Mouse (Mus musculus) lung, embryonic 14.5 days (tissue): ENCODE data around the gene Gm20388. TPM values are rescaled to one million over a fixed set of nuclear protein-coding genes. Genes with fewer than 3 reads are reported as not detected.

ENCODE experiments used
- ATAC-seq: fragments of 200-750 bp; cut with Nextera tagmentation; 2 replicates; pipeline ENCODE4 v1.8.0; 2017; ENCODE audit warnings: mild to moderate bottlenecking, moderate TSS enrichment, moderate library complexity; ENCODE audit not compliant: insufficient read depth
- DNase-seq: peaks from one replicate; pipeline ENCODE4 v3.0.0-alpha.2; 2015
- H3K27ac ChIP-seq: fragments of 300-500 bp; sonication (generic); 2 replicates; pipeline ENCODE4 v1.5.1; 2014; ENCODE audit warnings: low read depth, mild to moderate bottlenecking, moderate library complexity
- H3K27me3 ChIP-seq: fragments of 300-500 bp; sonication (generic); 2 replicates; pipeline ENCODE4 v1.6.1; 2014; ENCODE audit warnings: low read length, control low read depth; ENCODE audit not compliant: insufficient read depth
- H3K36me3 ChIP-seq: fragments of 300-500 bp; sonication (generic); 2 replicates; pipeline ENCODE4 v1.6.1; 2014; ENCODE audit warnings: control low read depth; ENCODE audit not compliant: insufficient read depth
- H3K4me1 ChIP-seq: fragments of 300-500 bp; sonication (generic); 2 replicates; pipeline ENCODE4 v1.6.1; 2014; ENCODE audit warnings: antibody characterized with exemption, control low read depth; ENCODE audit not compliant: insufficient read depth
- H3K4me2 ChIP-seq: fragments of 300-500 bp; sonication (generic); 2 replicates; pipeline ENCODE4 v1.6.1; 2014; ENCODE audit warnings: mild to moderate bottlenecking
- H3K4me3 ChIP-seq: fragments of 300-500 bp; sonication (generic); 2 replicates; pipeline ENCODE4 v1.5.1; 2014; ENCODE audit warnings: low read depth, low read length
- H3K9ac ChIP-seq: fragments of 300-500 bp; sonication (generic); 2 replicates; pipeline ENCODE4 v1.6.1; 2014
- H3K9me3 ChIP-seq: fragments of 300-500 bp; sonication (generic); 2 replicates; pipeline ENCODE4 v1.6.1; 2016; ENCODE audit warnings: low read depth, low read length, control low read depth
- CTCF ChIP-seq: IDR thresholded peaks from 2 replicates; pipeline ENCODE4 v1.5.1; 2016; ENCODE audit warnings: antibody characterized with exemption, low read depth
- WGBS: fragments of 180-500 bp; shearing (Covaris S2); extraction: QIAGEN DNeasy Blood & Tissue Kit; methylation state at CpG from one replicate; pipeline ENCODE4 v1.1.7; 2014; 5-methylcytosine and 5-hydroxymethylcytosine counted together
- polyA plus RNA-seq: library from polyadenylated mRNA; unstranded; fragments of >200 nt; fragmentation: Nextera tagmentation; extraction: Ambion mirVana; gene quantifications from 2 replicates; pipeline ENCODE4 v1.2.1, GENCODE M21; 2014

Gm20388 gene
- polyA plus RNA-seq, 1 experiment from 2014 or later, result not detected

DNA sequence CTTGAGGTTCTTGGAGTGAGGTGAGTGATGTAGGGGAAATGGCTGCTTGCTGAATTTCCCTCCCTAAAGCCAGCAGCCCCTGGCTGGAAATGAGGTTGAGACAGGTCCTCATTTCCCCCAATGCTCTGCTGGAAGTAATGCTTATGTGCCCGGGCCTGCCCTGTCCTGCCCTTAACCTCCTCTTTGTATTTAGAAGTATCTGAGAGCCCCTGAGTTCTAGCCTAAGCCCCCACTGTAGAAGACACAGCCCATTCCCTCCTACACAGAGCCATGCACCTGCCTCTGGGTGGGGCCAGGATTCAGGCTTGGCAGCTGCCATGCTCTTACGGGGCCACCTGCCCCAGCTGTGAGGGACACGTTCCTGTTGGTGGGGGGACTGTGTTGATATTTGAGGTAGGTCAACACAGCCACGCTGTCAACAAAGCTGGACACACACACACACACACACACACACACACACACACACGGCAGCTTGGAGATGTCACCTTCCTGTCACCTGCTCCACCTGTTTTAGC is 2787.7 kb downstream of the Gm20388 start:
- DNase-seq (no peak), ATAC-seq (no peak)
- no peak for TF ChIP-seq CTCF
- no peaks in the 10 kb centered on the region; the same call in 1 of the 2 replicates for H3K27me3 ChIP-seq
- H3K9me3 ChIP-seq, result no peaks in the 10 kb centered on the region
- 43% methylated on average over 5 of the region's 5 CpGs for WGBS
- peak overlapping the region; percentile 7 for H3K4me2 ChIP-seq
- H3K4me3 ChIP-seq, result peak overlapping the region; percentile 0
- H3K9ac ChIP-seq, result no peak overlapping the region
- no peaks in the 10 kb centered on the region for H3K36me3 ChIP-seq
- H3K4me1 ChIP-seq, result no peaks in the 10 kb centered on the region
- no peak overlapping the region for H3K27ac ChIP-seq

DNA sequence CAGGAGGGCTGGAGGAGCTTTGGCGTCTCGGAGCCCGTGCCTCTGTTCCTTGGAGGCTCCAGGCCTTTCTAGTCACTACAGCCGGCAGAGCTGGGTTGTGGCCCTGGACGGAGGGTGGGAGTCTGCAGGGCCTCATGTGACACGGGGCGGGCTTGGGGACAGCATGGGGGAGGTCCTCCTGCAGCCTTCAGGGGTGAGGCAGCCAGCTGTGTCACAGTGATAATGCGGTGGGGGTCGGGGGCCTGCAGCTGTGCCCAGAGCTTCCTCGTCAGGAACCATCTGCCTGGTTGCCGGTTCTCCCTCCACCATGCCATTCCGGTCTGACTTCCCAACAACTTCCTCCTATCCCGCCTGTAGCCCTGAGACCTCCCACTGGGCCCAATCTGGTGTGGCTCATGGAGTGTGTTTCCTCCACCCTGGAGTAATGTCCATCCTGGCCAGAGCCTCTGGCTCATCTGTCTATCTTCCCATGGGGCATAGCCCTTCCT is 2788.4 kb downstream of the Gm20388 start, which contains the start of gene Cbfa2t3:
Gene Cbfa2t3 (minus strand): TSS at position 105 of the 488 bp plus-strand sequence.
- H3K4me1 ChIP-seq, result no peaks in the 10 kb centered on the region
- H3K9ac ChIP-seq, result no peak within 1 kb of the TSS
- peak within 1 kb of the TSS; percentile 0 for H3K4me3 ChIP-seq
- DNase-seq, result peak; percentile 59
- H3K27ac ChIP-seq, result no peak within 1 kb of the TSS
- H3K4me2 ChIP-seq, result peak within 1 kb of the TSS; percentile 7
- no peaks in the 10 kb centered on the region for H3K9me3 ChIP-seq
- 29% methylated on average over 13 of the region's 13 CpGs for WGBS
- H3K36me3 ChIP-seq, result no peaks in the 10 kb centered on the region
- peak; percentile 77 for ATAC-seq
- no peaks in the 10 kb centered on the region for H3K27me3 ChIP-seq
- no peak for TF ChIP-seq CTCF

DNA sequence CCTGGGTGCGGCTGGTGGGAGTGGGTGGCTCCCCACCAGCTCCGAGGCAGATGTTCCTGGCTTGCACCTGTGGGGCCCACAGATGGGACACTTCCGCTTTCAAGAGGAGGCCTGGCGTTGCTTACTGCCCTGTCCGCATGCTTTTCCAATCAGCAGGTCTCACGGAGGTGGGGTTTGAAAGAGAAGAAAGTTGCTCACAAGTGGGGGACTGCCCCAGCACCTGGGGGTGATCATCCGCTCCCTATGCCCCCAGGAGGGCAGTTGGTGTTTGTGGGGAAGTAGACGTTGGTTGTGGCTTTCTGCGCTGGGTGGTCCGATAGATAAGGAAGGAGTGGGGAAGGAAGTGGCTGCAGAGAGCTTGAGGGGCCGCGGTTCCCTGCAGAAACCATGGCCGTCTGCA is 2790.0 kb downstream of the Gm20388 start:
- TF ChIP-seq CTCF, result no peak
- H3K4me2 ChIP-seq, result no peak overlapping the region
- H3K4me3 ChIP-seq, result no peak overlapping the region
- H3K9me3 ChIP-seq, result no peaks in the 10 kb centered on the region
- H3K9ac ChIP-seq, result no peak overlapping the region
- no peaks in the 10 kb centered on the region for H3K27me3 ChIP-seq
- 46% methylated on average over 13 of the region's 13 CpGs for WGBS
- H3K27ac ChIP-seq, result no peak overlapping the region
- H3K4me1 ChIP-seq, result no peaks in the 10 kb centered on the region
- no peaks in the 10 kb centered on the region for H3K36me3 ChIP-seq
- no peak for ATAC-seq
- no peak for DNase-seq

DNA sequence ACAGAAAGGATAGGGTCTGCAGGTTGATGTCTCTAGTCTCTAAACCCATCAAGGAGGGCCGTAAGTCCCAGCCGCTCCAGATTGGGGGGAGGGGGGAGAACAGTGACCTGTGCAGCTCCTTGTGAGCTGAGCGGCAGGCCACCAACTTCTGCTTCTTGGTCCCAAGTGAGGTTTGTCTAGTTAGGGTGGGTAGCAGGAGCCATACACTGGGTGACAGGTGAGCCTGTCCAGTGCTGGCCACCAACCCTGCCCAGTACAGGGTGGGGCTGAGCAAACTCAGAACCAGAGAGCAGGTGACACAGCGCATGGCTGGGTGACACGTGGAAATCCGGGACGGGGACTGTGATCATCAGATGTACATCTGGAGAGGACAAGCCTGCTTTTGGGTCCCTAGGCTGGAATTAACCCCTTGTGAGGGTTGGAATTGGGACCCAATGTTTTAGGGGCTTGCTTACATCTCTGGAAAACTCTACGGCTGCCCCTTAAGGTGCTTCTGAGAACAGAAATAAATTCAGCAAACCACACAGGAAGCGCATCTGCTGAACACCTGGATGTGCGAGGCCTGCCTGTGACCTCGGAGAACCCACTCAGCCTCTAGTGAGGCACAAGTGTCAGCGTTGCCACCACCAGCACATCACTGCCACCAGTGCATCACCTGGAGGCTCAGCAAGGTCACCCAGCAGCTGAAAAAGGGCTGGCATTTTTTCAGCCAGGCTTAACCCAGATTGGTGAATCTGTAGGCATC is 2791.0 kb downstream of the Gm20388 start:
- Histone ChIP-seq H3K4me3 (no peak overlapping the region), H3K36me3 (no peaks in the 10 kb centered on the region), H3K27ac (no peak overlapping the region), H3K27me3 (no peaks in the 10 kb centered on the region), H3K4me1 (no peaks in the 10 kb centered on the region), H3K4me2 (no peak overlapping the region), H3K9me3 (no peaks in the 10 kb centered on the region), H3K9ac (no peak overlapping the region)
- DNase-seq (no peak), ATAC-seq (no peak)
- WGBS, result 70% methylated on average over 12 of the region's 12 CpGs
- no peak for TF ChIP-seq CTCF

DNA sequence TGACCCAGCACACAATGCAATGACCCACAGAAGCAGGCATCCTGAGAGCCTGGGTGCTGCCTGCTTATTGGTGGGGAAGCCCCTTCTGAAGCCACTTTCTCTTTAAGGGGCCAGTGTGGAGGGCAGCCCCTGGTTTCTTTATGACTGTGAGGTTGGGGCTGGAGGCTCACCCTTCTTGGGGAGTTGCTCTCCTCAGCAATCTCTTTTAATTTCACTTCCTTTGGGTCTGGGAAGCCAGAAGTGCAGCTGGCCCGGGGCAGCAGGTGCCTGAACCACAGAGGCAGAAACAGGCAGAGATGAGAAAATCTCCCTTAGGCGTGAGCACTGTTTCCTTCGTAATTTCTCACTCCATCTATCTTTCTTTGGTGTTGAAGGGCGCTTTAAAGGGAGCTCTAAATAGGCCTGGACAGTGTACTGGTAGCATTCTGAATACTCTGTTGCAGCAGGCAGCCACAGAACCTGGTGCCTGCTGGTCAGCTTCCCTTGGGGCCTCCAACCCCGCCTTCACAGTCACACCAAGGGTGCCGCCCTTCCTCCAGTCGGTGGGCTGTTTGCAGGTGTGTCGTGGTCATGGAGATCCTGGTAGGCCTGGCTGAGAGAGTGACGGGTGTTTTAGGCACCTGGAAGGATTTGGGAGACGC is 2791.8 kb downstream of the Gm20388 start:
- ATAC-seq (no peak), DNase-seq (no peak)
- Histone ChIP-seq H3K4me2 (no peak overlapping the region), H3K27me3 (no peaks in the 10 kb centered on the region), H3K36me3 (no peaks in the 10 kb centered on the region), H3K4me3 (no peak overlapping the region), H3K4me1 (no peaks in the 10 kb centered on the region), H3K27ac (no peak overlapping the region), H3K9me3 (no peaks in the 10 kb centered on the region), H3K9ac (no peak overlapping the region)
- TF ChIP-seq CTCF, result no peak
- WGBS, result 37% methylated on average over 10 of the region's 10 CpGs

DNA sequence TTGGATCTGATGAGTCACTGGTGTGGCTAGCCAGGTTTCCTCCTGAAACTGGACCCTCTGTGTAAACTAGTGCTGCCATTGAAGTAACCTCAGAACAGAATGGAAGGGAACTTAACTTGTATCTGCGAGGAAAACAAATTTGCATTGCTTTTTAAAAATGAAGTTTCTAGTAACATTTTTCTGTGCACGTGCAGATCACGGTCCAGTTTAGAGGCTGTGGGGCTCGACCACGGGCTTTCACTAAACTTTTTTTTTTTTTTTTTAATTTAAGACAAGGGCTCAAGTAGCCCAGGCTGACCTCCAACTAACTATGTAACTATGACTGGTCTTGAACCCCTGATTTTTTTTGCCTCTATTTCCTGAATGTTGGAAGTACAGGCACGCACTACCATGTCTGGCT is 2792.3 kb downstream of the Gm20388 start:
- no peak for ATAC-seq
- no peak for TF ChIP-seq CTCF
- no peak overlapping the region for H3K9ac ChIP-seq
- no peak overlapping the region for H3K4me3 ChIP-seq
- no peaks in the 10 kb centered on the region for H3K4me1 ChIP-seq
- H3K36me3 ChIP-seq, result no peaks in the 10 kb centered on the region
- H3K27ac ChIP-seq, result no peak overlapping the region
- no peak for DNase-seq
- no peaks in the 10 kb centered on the region for H3K27me3 ChIP-seq
- 79% methylated on average over 6 of the region's 6 CpGs for WGBS
- no peaks in the 10 kb centered on the region for H3K9me3 ChIP-seq
- no peak overlapping the region for H3K4me2 ChIP-seq

DNA sequence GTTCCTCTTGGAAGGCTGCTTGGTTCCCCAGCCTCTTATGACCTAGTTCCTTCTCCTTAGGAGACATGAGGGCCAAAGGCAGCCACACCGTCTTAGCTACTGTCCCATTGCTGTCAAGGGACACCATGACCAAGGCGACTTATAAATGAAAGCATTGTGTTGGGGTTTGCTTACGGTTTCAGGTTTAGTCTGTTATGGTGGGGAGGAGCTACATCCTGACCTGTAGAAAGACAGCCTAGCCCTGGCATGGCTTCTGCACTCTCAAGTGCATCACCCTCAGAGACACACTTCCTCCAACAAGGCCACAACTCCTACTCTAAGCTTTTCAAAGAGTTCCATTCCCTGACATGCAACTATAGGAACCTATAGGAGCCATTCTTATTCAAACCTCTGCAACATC is 2794.0 kb downstream of the Gm20388 start:
- 82% methylated on average over 3 of the region's 3 CpGs for WGBS
- Histone ChIP-seq H3K4me2 (no peak overlapping the region), H3K27ac (no peak overlapping the region), H3K9me3 (no peaks in the 10 kb centered on the region), H3K9ac (no peak overlapping the region), H3K4me3 (no peak overlapping the region), H3K27me3 (no peaks in the 10 kb centered on the region), H3K4me1 (no peaks in the 10 kb centered on the region), H3K36me3 (no peaks in the 10 kb centered on the region)
- DNase-seq, result no peak
- no peak for TF ChIP-seq CTCF
- no peak for ATAC-seq
